Mouse (Mus musculus) ES-Bruce4 (cell line): ENCODE measurements around the gene Gde1. TPM values are rescaled to one million over a fixed set of nuclear protein-coding genes. Genes with fewer than 3 reads are reported as not detected.

Source experiments
- H3K27ac ChIP-seq: 2 replicates; pipeline ENCODE4 v1.5.1; 2012; ENCODE audit warnings: low read length, inconsistent platforms; ENCODE audit not compliant: insufficient read depth
- H3K27me3 ChIP-seq: 2 replicates; pipeline ENCODE4 v1.6.1; 2012; ENCODE audit warnings: mild to moderate bottlenecking, low read length, inconsistent platforms; ENCODE audit not compliant: control insufficient read depth, poor library complexity, insufficient read depth, severe bottlenecking
- H3K36me3 ChIP-seq: 2 replicates; pipeline ENCODE4 v1.6.1; 2012; ENCODE audit warnings: inconsistent platforms, mild to moderate bottlenecking, low read length, moderate library complexity; ENCODE audit not compliant: control insufficient read depth, poor library complexity, insufficient read depth, severe bottlenecking
- H3K4me1 ChIP-seq: one replicate; pipeline ENCODE4 v1.8.1; 2011; ENCODE audit warnings: low read length; ENCODE audit not compliant: control insufficient read depth, insufficient read depth
- H3K4me3 ChIP-seq: 2 replicates; pipeline ENCODE4 v1.5.1; 2011; ENCODE audit warnings: low read depth, mild to moderate bottlenecking, low read length
- H3K9ac ChIP-seq: 2 replicates; pipeline ENCODE4 v1.6.1; 2012; ENCODE audit warnings: low read depth, mild to moderate bottlenecking, inconsistent platforms; ENCODE audit not compliant: poor library complexity, severe bottlenecking
- H3K9me3 ChIP-seq: replicated peaks from 2 replicates; pipeline ENCODE4 v1.6.1; 2012; ENCODE audit warnings: mild to moderate bottlenecking, low read length, inconsistent platforms; ENCODE audit not compliant: control insufficient read depth, poor library complexity, insufficient read depth, severe bottlenecking
- CTCF ChIP-seq: IDR thresholded peaks from one replicate; pipeline ENCODE4 v1.8.1; 2011; ENCODE audit warnings: low read depth, low read length
- EP300 ChIP-seq: IDR thresholded peaks from 2 replicates; pipeline ENCODE4 v1.6.1; 2011; ENCODE audit warnings: low read depth, low read length; ENCODE audit not compliant: insufficient read depth
- POLR2A ChIP-seq: IDR thresholded peaks from one replicate; pipeline ENCODE4 v1.8.1; 2011; ENCODE audit warnings: low read length; ENCODE audit not compliant: insufficient read depth
- polyA plus RNA-seq: library from polyadenylated mRNA; stranded (reverse); fragments of >200 nt; gene quantifications from 2 replicates; pipeline ENCODE4 v1.2.4, GENCODE M21; 2011; ENCODE audit warnings: low read depth; ENCODE audit not compliant: missing spikeins, insufficient read depth, insufficient read length

Gene Gde1
- polyA plus RNA-seq, 1 experiment: 29.9 TPM

- no peak overlapping the region for H3K9ac ChIP-seq
- peaks cover 10% of the 10 kb centered on the region; the same call in 1 of the 2 replicates for H3K36me3 ChIP-seq
- no peak overlapping the region for H3K4me3 ChIP-seq
- H3K4me1 ChIP-seq: no peaks in the 10 kb centered on the region
- TF ChIP-seq POLR2A (no peak), CTCF (no peak), EP300 (no peak)
- H3K9me3 ChIP-seq: no peaks in the 10 kb centered on the region
- no peaks in the 10 kb centered on the region for H3K27me3 ChIP-seq
- H3K27ac ChIP-seq: no peak overlapping the region
Observed at GRCm38 (mm10) chr7:118728846-118729587, 23.4 kb upstream of the Gde1 start.

DNA sequence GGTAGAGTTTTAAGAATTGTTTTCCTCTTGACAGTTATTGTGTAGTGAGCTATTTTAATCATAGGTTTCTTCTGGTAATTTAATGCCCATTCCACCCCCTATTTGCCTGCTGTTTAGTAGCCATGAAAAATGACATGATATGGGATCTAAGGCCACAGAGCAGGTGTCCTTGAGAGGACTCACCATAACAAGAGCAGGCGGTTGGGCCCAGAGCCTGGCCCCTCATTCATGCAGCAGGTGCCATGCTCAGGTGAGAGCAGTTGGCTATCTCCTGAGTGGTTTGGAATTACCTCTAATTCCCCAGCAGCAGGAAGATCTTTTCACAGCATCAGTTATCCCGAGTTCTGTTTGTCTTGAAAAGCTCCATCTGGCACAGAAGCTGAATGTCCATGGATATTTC lies 19.9 kb upstream of the Gde1 start:
- TF ChIP-seq CTCF (no peak), POLR2A (no peak), EP300 (no peak)
- H3K9me3 ChIP-seq: no peaks in the 10 kb centered on the region
- peaks cover 21% of the 10 kb centered on the region for H3K36me3 ChIP-seq
- no peak overlapping the region for H3K9ac ChIP-seq
- no peaks in the 10 kb centered on the region for H3K4me1 ChIP-seq
- H3K27ac ChIP-seq: no peak overlapping the region
- H3K4me3 ChIP-seq: no peak overlapping the region
- no peaks in the 10 kb centered on the region for H3K27me3 ChIP-seq

GRCm38 (mm10) chr7:118723927-118724326 lies 18.3 kb upstream of the Gde1 start:
- TF ChIP-seq EP300 (no peak), POLR2A (no peak), CTCF (no peak)
- no peak overlapping the region for H3K27ac ChIP-seq
- no peak overlapping the region for H3K4me3 ChIP-seq
- H3K27me3 ChIP-seq: no peaks in the 10 kb centered on the region
- no peaks in the 10 kb centered on the region for H3K4me1 ChIP-seq
- peaks cover 21% of the 10 kb centered on the region for H3K36me3 ChIP-seq
- no peaks in the 10 kb centered on the region for H3K9me3 ChIP-seq
- H3K9ac ChIP-seq: no peak overlapping the region

- H3K27me3 ChIP-seq: no peaks in the 10 kb centered on the region
- peaks cover 20% of the 10 kb centered on the region for H3K36me3 ChIP-seq
- H3K4me3 ChIP-seq: no peak overlapping the region
- H3K9ac ChIP-seq: no peak overlapping the region
- H3K4me1 ChIP-seq: no peaks in the 10 kb centered on the region
- TF ChIP-seq CTCF (no peak), EP300 (no peak), POLR2A (no peak)
- H3K9me3 ChIP-seq: no peaks in the 10 kb centered on the region
- H3K27ac ChIP-seq: no peak overlapping the region
Observed at GRCm38 (mm10) chr7:118718066-118718465, 12.5 kb upstream of the Gde1 start.

DNA sequence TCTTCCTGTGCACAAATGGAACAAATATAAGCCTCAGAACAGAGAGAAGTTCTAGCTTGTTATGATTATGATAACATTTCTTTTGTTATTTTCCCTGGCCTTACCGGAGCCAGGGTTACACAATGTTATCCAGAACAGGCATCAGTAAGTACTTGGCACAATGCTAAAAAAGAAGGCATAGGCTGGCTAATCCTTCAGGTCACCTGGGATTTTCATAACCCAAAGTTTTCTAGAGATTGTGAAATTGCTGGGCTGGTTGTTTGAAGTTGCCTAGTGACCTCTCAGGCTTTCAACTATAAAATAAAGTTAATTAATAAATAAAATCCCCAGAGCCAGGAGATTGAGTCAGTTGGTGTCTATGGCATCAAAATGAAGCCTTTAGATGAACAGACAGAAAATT lies 9.3 kb upstream of the Gde1 start:
- Histone ChIP-seq H3K27me3 (no peaks in the 10 kb centered on the region), H3K4me3 (no peak overlapping the region), H3K9me3 (no peaks in the 10 kb centered on the region), H3K9ac (no peak overlapping the region), H3K27ac (no peak overlapping the region), H3K4me1 (peaks cover 2% of the 10 kb centered on the region), H3K36me3 (peaks cover 10% of the 10 kb centered on the region)
- TF ChIP-seq POLR2A (no peak), CTCF (no peak), EP300 (no peak)
